Mouse (Mus musculus) midbrain, embryonic 11.5 days (tissue): Measurements from ENCODE around the gene Rsph3a. TPM values are rescaled to one million over a fixed set of nuclear protein-coding genes. Genes with fewer than 3 reads are reported as not detected.

Source experiments
- ATAC-seq: fragments of 200-750 bp; cut with Nextera tagmentation; 2 replicates; pipeline ENCODE4 v1.8.0; 2017; ENCODE audit warnings: moderate TSS enrichment, moderate library complexity; ENCODE audit not compliant: low FRiP score
- DNase-seq: peaks from one replicate; pipeline ENCODE4 v3.0.0; 2015; ENCODE audit warnings: low spot score; ENCODE audit errors: missing footprints
- H3K27ac ChIP-seq: fragments of 300-500 bp; sonication (generic); 2 replicates; pipeline ENCODE4 v1.5.1; 2014; ENCODE audit warnings: low read depth, low read length
- H3K27me3 ChIP-seq: fragments of 300-500 bp; sonication (generic); 2 replicates; pipeline ENCODE4 v1.6.1; 2014; ENCODE audit warnings: mild to moderate bottlenecking, low read length, moderate library complexity, mixed read lengths; ENCODE audit not compliant: control insufficient read depth, insufficient read depth
- H3K36me3 ChIP-seq: fragments of 300-500 bp; sonication (generic); 2 replicates; pipeline ENCODE4 v1.6.1; 2014; ENCODE audit warnings: mild to moderate bottlenecking, low read length, moderate library complexity, mixed read lengths; ENCODE audit not compliant: control insufficient read depth, insufficient read depth
- H3K4me1 ChIP-seq: fragments of 300-500 bp; sonication (generic); 2 replicates; pipeline ENCODE4 v1.6.1; 2014; ENCODE audit warnings: low read length; ENCODE audit not compliant: control insufficient read depth, insufficient read depth
- H3K4me2 ChIP-seq: fragments of 300-500 bp; sonication (generic); 2 replicates; pipeline ENCODE4 v1.6.1; 2014; ENCODE audit warnings: mild to moderate bottlenecking, moderate library complexity
- H3K4me3 ChIP-seq: fragments of 300-500 bp; sonication (generic); 2 replicates; pipeline ENCODE4 v1.5.1; 2014; ENCODE audit warnings: low read depth, low read length
- H3K9ac ChIP-seq: fragments of 300-500 bp; sonication (generic); 2 replicates; pipeline ENCODE4 v1.6.1; 2014; ENCODE audit warnings: low read length
- H3K9me3 ChIP-seq: fragments of 300-500 bp; sonication (generic); 2 replicates; pipeline ENCODE4 v1.6.1; 2016; ENCODE audit warnings: low read length; ENCODE audit not compliant: control insufficient read depth
- WGBS: fragments of 180-500 bp; shearing (Covaris S2); extraction: QIAGEN DNeasy Blood & Tissue Kit; methylation state at CpG from one replicate; pipeline ENCODE4 v1.1.7; 2014; 5-methylcytosine and 5-hydroxymethylcytosine counted together
- polyA plus RNA-seq: library from polyadenylated mRNA; unstranded; fragments of >200 nt; fragmentation: Nextera tagmentation; extraction: Ambion mirVana; gene quantifications from 2 replicates; pipeline ENCODE4 v1.2.1, GENCODE M21; 2014

Rsph3a gene
- polyA plus RNA-seq, 1 experiment from 2014 or later = 63.5 TPM

GRCm38 (mm10) chr17:7905936-7906685, 39.3 kb upstream of the Rsph3a start:
- ATAC-seq (no peak), DNase-seq (peak; percentile 86)
- Histone ChIP-seq H3K27me3 (no peaks in the 10 kb centered on the region), H3K4me2 (no peak overlapping the region), H3K9ac (no peak overlapping the region), H3K4me3 (no peak overlapping the region), H3K9me3 (no peaks in the 10 kb centered on the region), H3K36me3 (no peaks in the 10 kb centered on the region), H3K4me1 (no peaks in the 10 kb centered on the region), H3K27ac (no peak overlapping the region)
- 45% methylated on average over 4 of the region's 4 CpGs for WGBS

- Histone ChIP-seq H3K27ac (no peak overlapping the region), H3K4me1 (no peaks in the 10 kb centered on the region), H3K4me3 (no peak overlapping the region), H3K9me3 (no peaks in the 10 kb centered on the region), H3K9ac (no peak overlapping the region), H3K27me3 (no peaks in the 10 kb centered on the region), H3K36me3 (no peaks in the 10 kb centered on the region), H3K4me2 (no peak overlapping the region)
- WGBS = 83% methylated on average over 2 of the region's 2 CpGs
- no peak for ATAC-seq
- DNase-seq = no peak
Observed at GRCm38 (mm10) chr17:7914596-7915227, 30.7 kb upstream of the Rsph3a start.

GRCm38 (mm10) chr17:7915791-7916190, 29.6 kb upstream of the Rsph3a start:
- H3K27ac ChIP-seq = no peak overlapping the region
- H3K4me1 ChIP-seq = no peaks in the 10 kb centered on the region
- no peaks in the 10 kb centered on the region for H3K9me3 ChIP-seq
- H3K36me3 ChIP-seq = no peaks in the 10 kb centered on the region
- H3K9ac ChIP-seq = no peak overlapping the region
- ATAC-seq = no peak
- H3K4me3 ChIP-seq = no peak overlapping the region
- DNase-seq = no peak
- WGBS = 84% methylated on average over 9 of the region's 9 CpGs
- no peak overlapping the region for H3K4me2 ChIP-seq
- no peaks in the 10 kb centered on the region for H3K27me3 ChIP-seq

- no peak for ATAC-seq
- H3K4me2 ChIP-seq = no peak overlapping the region
- no peaks in the 10 kb centered on the region for H3K36me3 ChIP-seq
- H3K9ac ChIP-seq = no peak overlapping the region
- 80% methylated on average over 12 of the region's 12 CpGs for WGBS
- DNase-seq = no peak
- H3K27me3 ChIP-seq = no peaks in the 10 kb centered on the region
- no peaks in the 10 kb centered on the region for H3K9me3 ChIP-seq
- H3K4me1 ChIP-seq = no peaks in the 10 kb centered on the region
- no peak overlapping the region for H3K27ac ChIP-seq
- H3K4me3 ChIP-seq = no peak overlapping the region
Observed at GRCm38 (mm10) chr17:7916782-7917574, 28.4 kb upstream of the Rsph3a start.

- Histone ChIP-seq H3K4me2 (no peak overlapping the region), H3K36me3 (no peaks in the 10 kb centered on the region), H3K4me3 (no peak overlapping the region), H3K9ac (no peak overlapping the region), H3K4me1 (no peaks in the 10 kb centered on the region), H3K27ac (no peak overlapping the region), H3K27me3 (no peaks in the 10 kb centered on the region), H3K9me3 (no peaks in the 10 kb centered on the region)
- WGBS = 84% methylated on average over 2 of the region's 2 CpGs
- DNase-seq (no peak), ATAC-seq (no peak)
Observed at GRCm38 (mm10) chr17:7918355-7918754, 27.1 kb upstream of the Rsph3a start.

- no peak overlapping the region for H3K4me2 ChIP-seq
- H3K27me3 ChIP-seq = no peaks in the 10 kb centered on the region
- no peak overlapping the region for H3K27ac ChIP-seq
- ATAC-seq (no peak), DNase-seq (peak; percentile 51)
- 71% methylated on average over 2 of the region's 2 CpGs for WGBS
- H3K36me3 ChIP-seq = no peaks in the 10 kb centered on the region
- no peaks in the 10 kb centered on the region for H3K9me3 ChIP-seq
- no peak overlapping the region for H3K9ac ChIP-seq
- no peaks in the 10 kb centered on the region for H3K4me1 ChIP-seq
- no peak overlapping the region for H3K4me3 ChIP-seq
Observed at GRCm38 (mm10) chr17:7919209-7919608, 26.2 kb upstream of the Rsph3a start.

GRCm38 (mm10) chr17:7922564-7922963, 22.9 kb upstream of the Rsph3a start:
- WGBS = 92% methylated on average over 5 of the region's 5 CpGs
- Histone ChIP-seq H3K4me3 (no peak overlapping the region), H3K4me2 (no peak overlapping the region), H3K4me1 (no peaks in the 10 kb centered on the region), H3K27ac (no peak overlapping the region), H3K9ac (no peak overlapping the region), H3K27me3 (no peaks in the 10 kb centered on the region), H3K9me3 (no peaks in the 10 kb centered on the region), H3K36me3 (no peaks in the 10 kb centered on the region)
- ATAC-seq (no peak), DNase-seq (peak; percentile 26)

GRCm38 (mm10) chr17:7924185-7924725, 21.2 kb upstream of the Rsph3a start:
- DNase-seq = peak; percentile 67
- H3K27me3 ChIP-seq = no peaks in the 10 kb centered on the region
- ATAC-seq = no peak

More at GRCm38 (mm10) chr17:7924185-7924725, 21.2 kb upstream of the Rsph3a start:
- no peak overlapping the region for H3K9ac ChIP-seq
- H3K4me1 ChIP-seq = no peaks in the 10 kb centered on the region
- no peaks in the 10 kb centered on the region for H3K9me3 ChIP-seq
- no peak overlapping the region for H3K4me3 ChIP-seq
- H3K4me2 ChIP-seq = no peak overlapping the region
- no peaks in the 10 kb centered on the region for H3K36me3 ChIP-seq
- 92% methylated on average over 13 of the region's 13 CpGs for WGBS
- H3K27ac ChIP-seq = no peak overlapping the region
